Mouse (Mus musculus) thymus, postnatal 0 days (tissue): ENCODE data around the gene Sept4. TPM values are rescaled to one million over a fixed set of nuclear protein-coding genes. Genes with fewer than 3 reads are reported as not detected.

Experiments used
- DNase-seq: peaks from one replicate; pipeline ENCODE4 v3.0.0-alpha.2; 2015; ENCODE audit warnings: low spot score
- polyA plus RNA-seq: library from polyadenylated mRNA; unstranded; fragments of >200 nt; fragmentation: Nextera tagmentation; extraction: Ambion mirVana; gene quantifications from 2 replicates; pipeline ENCODE4 v1.2.1, GENCODE M21; 2015

Sept4 gene
- polyA plus RNA-seq, 1 experiment from 2014 or later = 25.0 TPM

GRCm38 (mm10) chr11:87599395-87600089 is 30.8 kb downstream of the Sept4 start:
- DNase-seq = no peak

GRCm38 (mm10) chr11:87600322-87600853 is 31.7 kb downstream of the Sept4 start:
- no peak for DNase-seq

- no peak for DNase-seq
Observed at GRCm38 (mm10) chr11:87602234-87602633, 33.5 kb downstream of the Sept4 start.

- no peak for DNase-seq
Observed at GRCm38 (mm10) chr11:87603571-87603970, 34.9 kb downstream of the Sept4 start.

- DNase-seq = no peak
Observed at GRCm38 (mm10) chr11:87609264-87609663, 40.6 kb downstream of the Sept4 start.

- DNase-seq = no peak
Observed at GRCm38 (mm10) chr11:87611547-87611946, 42.8 kb downstream of the Sept4 start.

GRCm38 (mm10) chr11:87613972-87614371 is 45.3 kb downstream of the Sept4 start:
- DNase-seq = no peak

GRCm38 (mm10) chr11:87615551-87615950 is 46.8 kb downstream of the Sept4 start:
- no peak for DNase-seq

- no peak for DNase-seq
Observed at GRCm38 (mm10) chr11:87615952-87616351, 47.2 kb downstream of the Sept4 start.

- no peak for DNase-seq
Observed at GRCm38 (mm10) chr11:87616790-87617474, 48.2 kb downstream of the Sept4 start, which contains the start of gene Hsf5. Gene Hsf5 (plus strand): TSS chr11:87617164.

- no peak for DNase-seq
Observed at GRCm38 (mm10) chr11:87617606-87618005, 48.9 kb downstream of the Sept4 start.

GRCm38 (mm10) chr11:87623160-87623559 is 54.5 kb downstream of the Sept4 start:
- no peak for DNase-seq

GRCm38 (mm10) chr11:87629859-87630258 is 61.2 kb downstream of the Sept4 start:
- DNase-seq = peak; percentile 62

- no peak for DNase-seq
Observed at GRCm38 (mm10) chr11:87638793-87639192, 70.1 kb downstream of the Sept4 start.

GRCm38 (mm10) chr11:87639206-87639605 is 70.5 kb downstream of the Sept4 start:
- DNase-seq = peak; percentile 26

Other genes with a start within 250 kb of the Sept4 start
- 2.1 and 2.4 TPM in 2 replicates for gene Ppm1e, start 209.9 kb upstream of the Sept4 start, polyA plus RNA-seq
- 6.8 and 6.9 TPM in 2 replicates for gene Rad51c, start 163.9 kb upstream of the Sept4 start, polyA plus RNA-seq
- 0.53 and 0.62 TPM in 2 replicates for gene Tex14, start 163.8 kb upstream of the Sept4 start, polyA plus RNA-seq
- gene Gm11492, start 2.2 kb upstream of the Sept4 start, polyA plus RNA-seq = not detected in 2 replicates
- gene Mtmr4, start 23.3 kb downstream of the Sept4 start, polyA plus RNA-seq = 19.6 and 21.1 TPM in 2 replicates
- gene Hsf5, start 48.3 kb downstream of the Sept4 start, polyA plus RNA-seq = 0.10 and 0.12 TPM in 2 replicates
- 5.2 and 6.8 TPM in 2 replicates for gene Rnf43, start 93.8 kb downstream of the Sept4 start, polyA plus RNA-seq
- gene Supt4a, start 168.6 kb downstream of the Sept4 start, polyA plus RNA-seq = 425 and 454 TPM in 2 replicates
- gene Tspoap1, start 191.6 kb downstream of the Sept4 start, polyA plus RNA-seq = 2.6 and 4.0 TPM in 2 replicates
- gene Mpo, start 224.7 kb downstream of the Sept4 start, polyA plus RNA-seq = 5.0 and 6.2 TPM in 2 replicates